Mouse (Mus musculus) hindbrain, embryonic 11.5 days (tissue): ENCODE data around the gene Mapkapk2. TPM values are rescaled to one million over a fixed set of nuclear protein-coding genes. Genes with fewer than 3 reads are reported as not detected.
A peak's percentile ranks its signal among the peaks of the same experiment; 100 is the strongest.

ENCODE experiments used
- ATAC-seq: fragments of 200-750 bp; cut with Nextera tagmentation; 2 replicates; pipeline ENCODE4 v1.8.0; 2017; ENCODE audit warnings: mild to moderate bottlenecking, moderate TSS enrichment, moderate library complexity; ENCODE audit not compliant: low FRiP score
- DNase-seq: peaks from one replicate; pipeline ENCODE4 v3.0.0-alpha.2; 2015; ENCODE audit warnings: low spot score
- H3K27ac ChIP-seq: fragments of 300-500 bp; sonication (generic); 2 replicates; pipeline ENCODE4 v1.5.1; 2014; ENCODE audit warnings: mild to moderate bottlenecking, low read depth, low read length
- H3K27me3 ChIP-seq: fragments of 300-500 bp; sonication (generic); 2 replicates; pipeline ENCODE4 v1.6.1; 2014; ENCODE audit warnings: mild to moderate bottlenecking, low read length, moderate library complexity, mixed read lengths; ENCODE audit not compliant: control insufficient read depth, insufficient read depth
- H3K36me3 ChIP-seq: fragments of 300-500 bp; sonication (generic); 2 replicates; pipeline ENCODE4 v1.6.1; 2014; ENCODE audit warnings: mild to moderate bottlenecking, low read length, moderate library complexity, mixed read lengths; ENCODE audit not compliant: control insufficient read depth, insufficient read depth
- H3K4me1 ChIP-seq: fragments of 300-500 bp; sonication (generic); replicated peaks from 2 replicates; pipeline ENCODE4 v1.6.1; 2014; ENCODE audit warnings: low read length, mixed read lengths; ENCODE audit not compliant: control insufficient read depth, insufficient read depth
- H3K4me2 ChIP-seq: fragments of 300-500 bp; sonication (generic); replicated peaks from 2 replicates; pipeline ENCODE4 v1.6.1; 2014; ENCODE audit warnings: mild to moderate bottlenecking, low read depth, low read length
- H3K4me3 ChIP-seq: fragments of 300-500 bp; sonication (generic); 2 replicates; pipeline ENCODE4 v1.5.1; 2014; ENCODE audit warnings: low read depth, low read length
- H3K9ac ChIP-seq: fragments of 300-500 bp; sonication (generic); 2 replicates; pipeline ENCODE4 v1.6.1; 2014; ENCODE audit warnings: low read depth, low read length
- H3K9me3 ChIP-seq: fragments of 300-500 bp; sonication (generic); 2 replicates; pipeline ENCODE4 v1.6.1; 2016; ENCODE audit warnings: low read length; ENCODE audit not compliant: control insufficient read depth
- WGBS: fragments of 180-500 bp; shearing (Covaris S2); extraction: QIAGEN DNeasy Blood & Tissue Kit; methylation state at CpG from one replicate; pipeline ENCODE4 v1.1.7; 2014; 5-methylcytosine and 5-hydroxymethylcytosine counted together
- polyA plus RNA-seq: library from polyadenylated mRNA; unstranded; fragments of >200 nt; fragmentation: Nextera tagmentation; extraction: Ambion mirVana; gene quantifications from 2 replicates; pipeline ENCODE4 v1.2.1, GENCODE M21; 2014

The Mapkapk2 gene
- polyA plus RNA-seq, 1 experiment from 2014 or later: 39.8 TPM

GRCm38 (mm10) chr1:131096803-131097699 is 575 bp downstream of the Mapkapk2 start:
- Histone ChIP-seq H3K27me3 (no peaks in the 10 kb centered on the region), H3K4me2 (peak overlapping the region; percentile 80), H3K9ac (peak overlapping the region; percentile 86), H3K27ac (peak overlapping the region; percentile 82), H3K9me3 (no peaks in the 10 kb centered on the region), H3K36me3 (no peaks in the 10 kb centered on the region), H3K4me3 (peak overlapping the region; percentile 92), H3K4me1 (no peaks in the 10 kb centered on the region; the same call in 1 of the 2 replicates)
- WGBS: under 1% methylated on average over 63 of the region's 98 CpGs
- peak; percentile 81 for DNase-seq
- ATAC-seq: peak; percentile 78

DNA sequence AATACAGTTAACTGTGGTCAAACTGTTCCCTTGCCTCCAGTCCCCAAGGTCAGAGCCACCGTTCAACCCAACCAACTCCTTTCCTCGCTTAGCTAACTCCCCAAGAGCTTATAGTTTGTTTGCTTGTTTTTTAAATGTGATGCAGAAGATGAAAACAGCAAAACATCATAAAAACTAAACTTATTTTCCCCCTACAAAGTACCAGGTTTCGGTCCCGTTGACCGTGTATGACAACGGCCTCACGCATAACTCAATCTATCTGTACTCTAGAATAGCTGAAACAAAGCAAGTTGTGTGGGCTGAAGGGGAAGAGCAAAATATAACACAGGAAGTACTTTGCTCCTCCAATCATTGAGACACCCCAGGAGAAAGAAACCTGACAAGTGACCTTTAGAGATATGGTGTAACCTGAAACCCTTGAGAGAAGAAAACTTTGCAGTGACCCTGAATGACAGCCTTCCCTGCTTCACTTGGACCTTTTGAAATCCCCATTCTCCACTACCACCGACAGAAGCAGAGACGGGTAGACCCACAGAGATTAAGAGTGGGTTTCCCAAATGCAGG is 1.4 kb downstream of the Mapkapk2 start:
- 32% methylated on average over 9 of the region's 9 CpGs for WGBS
- Histone ChIP-seq H3K4me3 (peak overlapping the region; percentile 92), H3K4me2 (peak overlapping the region; percentile 80), H3K9me3 (no peaks in the 10 kb centered on the region), H3K27ac (peak overlapping the region; percentile 82; the same call in 1 of the 2 replicates), H3K9ac (peak overlapping the region; percentile 86), H3K36me3 (no peaks in the 10 kb centered on the region), H3K4me1 (no peaks in the 10 kb centered on the region; the same call in 1 of the 2 replicates), H3K27me3 (no peaks in the 10 kb centered on the region)
- no peak for DNase-seq
- no peak for ATAC-seq

DNA sequence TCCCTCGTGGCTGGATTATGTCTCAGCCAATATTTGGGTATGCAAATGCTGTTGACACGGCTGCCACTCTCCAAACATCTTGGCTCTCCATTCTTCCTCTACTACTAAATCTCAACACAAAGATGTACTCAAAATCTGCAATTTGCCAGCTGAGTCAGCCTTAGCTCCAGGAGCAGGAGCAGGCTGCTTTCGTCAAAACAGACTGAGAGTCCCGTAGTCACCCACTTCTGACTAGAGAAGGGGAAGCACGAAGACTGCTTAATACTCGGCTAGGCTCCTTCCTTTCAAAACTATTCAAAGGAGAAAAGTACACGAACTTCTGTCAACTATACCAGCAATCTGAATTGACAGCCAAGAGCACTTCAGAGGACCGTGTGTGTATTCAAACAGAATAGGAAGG is 2.1 kb downstream of the Mapkapk2 start:
- no peak for ATAC-seq
- Histone ChIP-seq H3K4me3 (peak overlapping the region; percentile 92), H3K9me3 (no peaks in the 10 kb centered on the region), H3K4me1 (no peaks in the 10 kb centered on the region; the same call in 1 of the 2 replicates), H3K36me3 (no peaks in the 10 kb centered on the region), H3K27me3 (no peaks in the 10 kb centered on the region), H3K4me2 (peak overlapping the region; percentile 80), H3K27ac (no peak overlapping the region), H3K9ac (0 out of 2 replicates have a peak overlapping the region, but pooled peaks have one; percentile 86)
- WGBS: 37% methylated on average over 8 of the region's 8 CpGs
- DNase-seq: no peak

DNA sequence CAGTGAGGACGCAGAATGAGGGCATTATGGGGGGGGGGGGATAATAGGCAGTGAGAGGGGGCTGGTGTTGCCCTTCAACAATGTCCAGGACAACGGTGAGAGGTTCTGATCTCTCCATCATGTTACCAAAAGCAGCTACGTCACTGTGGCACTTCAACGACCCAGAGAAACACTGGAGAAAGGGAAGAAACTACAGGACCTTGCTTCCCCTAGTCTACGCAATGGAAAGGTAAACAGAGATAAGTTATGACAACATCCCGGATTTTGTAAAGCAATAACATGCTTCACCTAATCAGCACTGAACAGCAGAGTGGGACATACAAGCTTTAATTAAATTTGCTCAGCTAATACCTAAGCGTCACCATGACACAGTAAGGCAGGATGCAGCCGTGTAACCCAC is 3.7 kb downstream of the Mapkapk2 start:
- no peaks in the 10 kb centered on the region for H3K27me3 ChIP-seq
- WGBS: 92% methylated on average over 8 of the region's 8 CpGs
- no peak overlapping the region for H3K9ac ChIP-seq
- no peaks in the 10 kb centered on the region; the same call in 1 of the 2 replicates for H3K4me1 ChIP-seq
- H3K36me3 ChIP-seq: no peaks in the 10 kb centered on the region
- no peak overlapping the region for H3K27ac ChIP-seq
- no peak for DNase-seq
- ATAC-seq: no peak
- H3K9me3 ChIP-seq: no peaks in the 10 kb centered on the region
- H3K4me3 ChIP-seq: no peak overlapping the region
- no peak overlapping the region for H3K4me2 ChIP-seq

DNA sequence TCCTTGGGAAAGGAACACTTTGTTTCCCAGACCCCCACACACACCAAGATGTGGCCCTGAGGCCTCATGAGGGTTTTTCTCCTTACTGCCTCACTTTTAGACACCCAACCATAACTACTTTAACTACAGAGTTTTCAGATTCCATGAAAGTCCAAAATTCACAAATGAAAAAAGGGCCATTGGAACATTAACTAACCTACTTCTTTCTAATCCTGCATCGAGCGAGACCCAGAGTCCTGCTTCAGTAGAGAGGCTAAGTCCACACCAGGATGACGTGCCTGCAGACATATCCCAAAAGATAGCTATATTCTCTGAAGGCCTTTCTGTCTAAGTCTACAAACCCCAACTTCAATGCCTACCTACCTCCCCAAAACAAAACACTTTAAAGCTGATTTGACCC is 4.8 kb downstream of the Mapkapk2 start:
- 97% methylated on average over 3 of the region's 3 CpGs for WGBS
- no peaks in the 10 kb centered on the region for H3K9me3 ChIP-seq
- no peak overlapping the region for H3K27ac ChIP-seq
- H3K27me3 ChIP-seq: no peaks in the 10 kb centered on the region
- no peak overlapping the region for H3K4me3 ChIP-seq
- no peak for ATAC-seq
- H3K4me2 ChIP-seq: no peak overlapping the region
- no peak overlapping the region for H3K9ac ChIP-seq
- H3K36me3 ChIP-seq: no peaks in the 10 kb centered on the region
- DNase-seq: no peak
- no peaks in the 10 kb centered on the region for H3K4me1 ChIP-seq

GRCm38 (mm10) chr1:131092173-131092572 is 5.5 kb downstream of the Mapkapk2 start:
- Histone ChIP-seq H3K36me3 (no peaks in the 10 kb centered on the region), H3K9me3 (no peaks in the 10 kb centered on the region), H3K4me2 (no peak overlapping the region), H3K4me3 (no peak overlapping the region), H3K27ac (no peak overlapping the region), H3K27me3 (no peaks in the 10 kb centered on the region), H3K9ac (no peak overlapping the region), H3K4me1 (no peaks in the 10 kb centered on the region)
- 85% methylated on average over 3 of the region's 3 CpGs for WGBS
- DNase-seq: no peak
- no peak for ATAC-seq

GRCm38 (mm10) chr1:131091481-131091880 is 6.1 kb downstream of the Mapkapk2 start:
- Histone ChIP-seq H3K4me3 (no peak overlapping the region), H3K4me2 (no peak overlapping the region), H3K27me3 (no peaks in the 10 kb centered on the region), H3K4me1 (0 out of 2 replicates have a peak, but pooled peaks cover 3% of the 10 kb centered on the region), H3K9ac (no peak overlapping the region), H3K36me3 (no peaks in the 10 kb centered on the region), H3K9me3 (no peaks in the 10 kb centered on the region), H3K27ac (no peak overlapping the region)
- DNase-seq: no peak
- 89% methylated on average over 3 of the region's 3 CpGs for WGBS
- no peak for ATAC-seq

- H3K4me1 ChIP-seq: 0 out of 2 replicates have a peak, but pooled peaks cover 4% of the 10 kb centered on the region
- 85% methylated on average over 4 of the region's 4 CpGs for WGBS
These were observed 6.7 kb downstream of the Mapkapk2 start for GRCm38 (mm10) chr1:131090877-131091276.

More at GRCm38 (mm10) chr1:131090877-131091276, 6.7 kb downstream of the Mapkapk2 start:
- ATAC-seq (no peak), DNase-seq (no peak)
- H3K4me2 ChIP-seq: no peak overlapping the region
- H3K9ac ChIP-seq: no peak overlapping the region
- H3K4me3 ChIP-seq: no peak overlapping the region
- H3K27me3 ChIP-seq: no peaks in the 10 kb centered on the region
- H3K27ac ChIP-seq: no peak overlapping the region
- H3K9me3 ChIP-seq: no peaks in the 10 kb centered on the region
- no peaks in the 10 kb centered on the region for H3K36me3 ChIP-seq
